Mouse (Mus musculus) embryonic fibroblast, embryonic 13.5 days (primary cell): ENCODE data around the gene Cdkn1c.

Source experiments
- CTCF ChIP-seq: IDR thresholded peaks from 2 replicates; pipeline ENCODE4 v1.5.1; 2011; ENCODE audit warnings: mild to moderate bottlenecking, control low read depth, low read length, moderate library complexity, borderline replicate concordance; ENCODE audit not compliant: insufficient read depth
- POLR2A ChIP-seq: IDR thresholded peaks from 2 replicates; pipeline ENCODE4 v1.6.1; 2011; ENCODE audit warnings: low read depth, mild to moderate bottlenecking, control low read depth, low read length, moderate library complexity

DNA sequence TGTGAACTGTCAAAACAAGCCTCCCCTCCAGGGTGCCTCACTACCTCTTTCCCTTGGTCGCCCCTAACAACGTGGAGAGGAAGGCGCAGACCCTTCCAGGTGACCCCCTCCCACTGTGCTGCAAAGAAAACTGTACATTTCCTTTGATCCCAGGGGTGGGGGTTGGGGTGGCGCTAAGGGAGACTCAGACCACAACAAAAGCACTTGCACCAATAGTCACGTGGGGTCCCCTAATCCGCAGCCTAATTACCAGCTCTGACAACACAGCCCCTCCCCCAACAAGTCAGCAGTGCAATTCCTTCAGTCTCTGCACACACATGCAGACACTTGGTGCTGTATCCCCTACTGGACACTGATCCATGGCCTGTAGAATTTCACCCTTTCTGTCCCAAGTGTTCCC lies 6.9 kb upstream of the Cdkn1c start:
- TF ChIP-seq CTCF, result no peak
- TF ChIP-seq POLR2A, result no peak
